Mouse (Mus musculus): ENCODE data around the gene Mccc1.

Mccc1 gene

DNA sequence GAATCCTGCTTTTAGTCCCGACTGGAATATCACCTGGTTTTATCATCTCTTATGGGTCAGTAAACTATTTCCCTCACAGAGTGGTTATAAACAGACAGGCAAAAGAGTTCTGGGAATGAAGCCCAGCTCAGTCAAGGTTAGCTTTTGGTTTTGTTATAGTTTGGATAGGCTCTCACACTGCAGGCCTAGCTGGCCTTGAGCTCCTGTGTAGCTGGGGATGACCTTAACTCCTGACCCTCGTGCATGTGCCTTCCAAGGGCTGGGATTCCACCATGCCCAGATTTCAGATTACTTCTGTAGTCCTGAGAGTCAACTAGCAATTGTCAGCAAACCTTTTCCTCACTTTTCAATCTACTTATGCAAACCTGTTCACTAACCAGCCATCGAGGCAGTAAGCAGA, 82.2 kb downstream of the Mccc1 start:
- no peak for DNase-seq (ENCODE audit: low spot score in 2 of 2)

Measured in left cerebral cortex, adult 9 months (tissue).